Mouse (Mus musculus) embryo, embryonic 11 days (tissue): Measurements from ENCODE around the gene Plk5.

Experiments
- DNase-seq: peaks from one replicate; pipeline ENCODE4 v3.0.0-alpha.2; 2015

Gene Plk5

GRCm38 (mm10) chr10:80356001-80356682 is at the start of gene Plk5:
TSS of gene Plk5 (plus strand) at chr10:80356459.
- DNase-seq: peak; percentile 35

GRCm38 (mm10) chr10:80311560-80311959 is 44.7 kb upstream of the Plk5 start:
- DNase-seq: no peak

GRCm38 (mm10) chr10:80312586-80313504 is 43.4 kb upstream of the Plk5 start:
- no peak for DNase-seq

GRCm38 (mm10) chr10:80313627-80314201 is 42.5 kb upstream of the Plk5 start:
- DNase-seq: no peak

GRCm38 (mm10) chr10:80314494-80315001 is 41.7 kb upstream of the Plk5 start:
- DNase-seq: no peak

GRCm38 (mm10) chr10:80315315-80315714 is 40.9 kb upstream of the Plk5 start:
- no peak for DNase-seq

- no peak for DNase-seq
Observed at GRCm38 (mm10) chr10:80316359-80316781, 39.9 kb upstream of the Plk5 start.

GRCm38 (mm10) chr10:80317011-80317410 is 39.2 kb upstream of the Plk5 start:
- no peak for DNase-seq

- peak; percentile 95 for DNase-seq
Observed at GRCm38 (mm10) chr10:80320340-80320760, 35.9 kb upstream of the Plk5 start, which contains the start of gene 2310011J03Rik. TSS of gene 2310011J03Rik (minus strand) at chr10:80320537.

GRCm38 (mm10) chr10:80321014-80321669 is 35.1 kb upstream of the Plk5 start:
- DNase-seq: no peak

GRCm38 (mm10) chr10:80321670-80322581 is 34.3 kb upstream of the Plk5 start:
- no peak for DNase-seq

- peak; percentile 59 for DNase-seq
Observed at GRCm38 (mm10) chr10:80322811-80323211, 33.4 kb upstream of the Plk5 start.

GRCm38 (mm10) chr10:80323261-80324119 is 32.8 kb upstream of the Plk5 start:
- peak; percentile 69 for DNase-seq

- no peak for DNase-seq
Observed at GRCm38 (mm10) chr10:80324120-80325037, 31.9 kb upstream of the Plk5 start.

GRCm38 (mm10) chr10:80325045-80325444 is 31.2 kb upstream of the Plk5 start:
- no peak for DNase-seq

- DNase-seq: peak; percentile 98
Observed at GRCm38 (mm10) chr10:80329273-80330081, 26.8 kb upstream of the Plk5 start, which contains the start of the genes Pcsk4 and Reep6. TSS of gene Pcsk4 (minus strand) at chr10:80329498. TSS of gene Reep6 (plus strand) at chr10:80329953.

- no peak for DNase-seq
Observed at GRCm38 (mm10) chr10:80330084-80330483, 26.2 kb upstream of the Plk5 start.

GRCm38 (mm10) chr10:80330888-80331287 is 25.4 kb upstream of the Plk5 start:
- DNase-seq: no peak
